Mouse (Mus musculus) E14TG2a.4 (cell line): ENCODE data around the gene Adh4.

ENCODE experiments used
- CTCF ChIP-seq: conservative IDR thresholded peaks from 2 replicates; pipeline ENCODE4 v1.5.1; 2014; ENCODE audit warnings: low read length
- POU5F1 ChIP-seq: IDR thresholded peaks from 2 replicates; pipeline ENCODE4 v1.6.1; 2014; ENCODE audit warnings: low read length, borderline replicate concordance

GRCm38 (mm10) chr3:138430360-138430976 is 15.2 kb downstream of the Adh4 start:
- TF ChIP-seq CTCF (no peak), POU5F1 (no peak)
